Mouse (Mus musculus) neutrophil, adult 5-6 weeks (primary cell): ENCODE measurements around the gene Tssk1. TPM values are rescaled to one million over a fixed set of nuclear protein-coding genes. Genes with fewer than 3 reads are reported as not detected.

Experiments
- ATAC-seq: fragments of 151-379, 151-347 bp; 2 replicates; pipeline ENCODE4 v1.8.0; 2017; ENCODE audit warnings: mild to moderate bottlenecking, moderate TSS enrichment; ENCODE audit not compliant: insufficient number of reproducible peaks, poor library complexity, low FRiP score, severe bottlenecking; ENCODE audit errors: extremely low read depth
- total RNA-seq: library from RNA; stranded (forward); fragments of 200-1000 nt; gene quantifications from 2 replicates; pipeline ENCODE4 v1.2.3, GENCODE M21; 2017

The Tssk1 gene
- not detected in 2 replicates for total RNA-seq

DNA sequence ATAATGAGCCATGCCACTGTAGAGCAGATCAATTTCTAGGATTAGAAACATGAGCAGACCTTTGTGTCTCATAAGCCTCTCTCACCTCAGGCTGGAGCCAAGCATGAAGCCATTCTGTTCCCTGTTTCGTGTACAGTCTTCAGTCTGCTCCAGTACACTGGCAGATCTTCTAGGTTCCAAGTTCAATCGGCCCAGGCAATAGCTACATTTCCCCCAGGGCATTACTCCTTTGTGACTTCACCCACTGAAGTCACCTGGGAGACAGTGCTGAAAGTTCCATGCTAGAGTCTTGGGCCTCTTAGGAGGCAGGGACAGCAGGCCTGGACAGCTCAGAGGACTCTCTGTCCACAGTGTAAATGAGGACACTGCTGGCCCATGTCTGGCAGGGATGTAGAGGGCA lies at the start of gene Tssk1:
Tssk1 (plus strand) TSS at position 301 of the 400 bp plus-strand sequence.
- ATAC-seq, result no peak

DNA sequence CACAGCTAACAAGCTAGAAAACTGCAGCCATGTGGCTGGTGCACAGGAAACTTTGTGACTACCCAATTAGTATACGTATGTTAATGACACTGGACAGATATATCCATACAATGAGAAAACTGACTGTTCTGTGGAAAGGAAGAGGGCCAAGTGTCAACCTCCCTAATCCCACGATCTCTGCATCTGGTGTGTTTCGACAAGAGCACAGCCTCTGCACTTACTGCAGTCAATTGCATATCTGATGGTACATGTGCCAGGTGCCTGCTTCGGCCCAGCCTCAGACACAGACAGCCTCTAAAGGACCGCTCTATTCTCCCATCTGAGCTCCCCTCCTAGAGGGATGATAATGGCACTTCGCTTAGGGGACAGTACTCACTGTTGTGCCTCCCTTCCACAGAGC lies 45.6 kb upstream of the Tssk1 start:
- ATAC-seq, result no peak

DNA sequence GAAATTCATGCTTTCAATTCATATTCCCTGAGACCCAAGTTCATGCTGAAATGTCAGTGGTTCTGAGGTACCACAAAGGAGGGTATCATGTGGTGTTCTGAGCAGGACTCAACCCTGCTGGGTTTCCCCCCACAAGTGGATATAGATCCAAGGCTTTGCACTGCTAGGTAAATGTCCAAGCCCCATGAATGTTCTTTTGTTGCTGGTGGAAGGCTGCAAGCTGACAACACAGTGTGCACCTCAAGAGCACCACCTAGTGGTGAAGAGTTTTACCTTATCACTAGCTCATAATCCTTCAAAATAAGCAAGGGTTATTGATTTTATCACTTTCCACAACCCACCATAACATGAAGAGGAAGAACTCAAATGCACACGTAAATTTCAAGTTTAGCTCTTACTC lies 45.1 kb upstream of the Tssk1 start:
- ATAC-seq, result no peak

DNA sequence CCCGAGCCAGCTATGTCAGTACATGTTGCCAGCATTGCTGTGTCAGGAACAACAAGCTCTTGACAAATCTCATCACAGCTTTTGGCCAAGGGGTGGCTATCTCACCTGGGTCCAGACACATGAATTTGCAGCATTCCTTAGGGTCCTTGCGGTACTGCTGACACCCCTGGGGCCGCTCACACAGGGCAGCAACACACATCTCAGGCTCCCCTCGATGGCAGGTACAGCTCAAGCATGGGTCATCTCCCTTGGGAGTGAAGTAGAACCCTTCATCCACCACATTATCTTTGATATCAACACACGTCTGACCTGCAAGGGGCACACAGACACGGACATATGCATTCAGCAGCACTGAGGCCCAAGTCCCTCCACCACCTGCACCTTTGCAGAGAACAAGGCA lies 44.5 kb upstream of the Tssk1 start:
- no peak for ATAC-seq

DNA sequence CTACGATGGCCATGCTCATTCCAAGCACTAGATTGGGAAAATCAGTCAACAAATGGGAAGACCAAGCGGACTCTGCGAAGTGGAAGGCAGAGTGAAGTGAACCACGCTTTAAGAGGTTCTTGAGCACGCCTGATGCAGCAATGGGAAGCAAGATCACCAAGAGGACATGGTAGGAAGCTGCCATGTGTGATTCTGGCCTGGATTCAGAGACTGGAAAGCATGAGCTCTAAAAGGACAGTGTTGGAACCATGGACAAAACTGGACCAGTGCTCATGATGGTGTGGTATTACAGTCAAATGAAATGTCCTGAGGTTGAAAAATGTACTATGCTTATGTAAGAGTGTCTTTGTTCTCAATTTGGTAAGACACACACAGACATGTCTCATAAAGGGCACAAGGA lies 42.7 kb upstream of the Tssk1 start:
- ATAC-seq, result no peak

DNA sequence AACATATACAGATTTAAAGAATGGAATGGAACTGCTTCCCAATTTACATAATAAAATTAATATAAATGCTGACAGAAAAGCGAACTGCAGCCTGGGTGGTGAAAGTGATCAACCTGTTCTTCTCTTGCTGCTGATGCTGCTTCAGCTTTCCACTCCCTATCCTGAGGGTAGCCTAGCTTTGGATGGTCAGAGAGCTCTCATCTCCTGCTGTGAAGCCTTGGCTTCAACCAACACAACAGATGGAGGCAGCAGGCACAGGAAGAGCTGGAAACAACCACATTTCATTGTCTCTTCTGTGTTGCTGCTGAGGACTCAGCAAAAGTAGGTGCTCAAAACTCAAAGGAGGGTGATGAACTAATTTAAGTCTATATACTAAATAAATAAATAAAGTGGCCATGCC lies 42.2 kb upstream of the Tssk1 start:
- ATAC-seq, result no peak

DNA sequence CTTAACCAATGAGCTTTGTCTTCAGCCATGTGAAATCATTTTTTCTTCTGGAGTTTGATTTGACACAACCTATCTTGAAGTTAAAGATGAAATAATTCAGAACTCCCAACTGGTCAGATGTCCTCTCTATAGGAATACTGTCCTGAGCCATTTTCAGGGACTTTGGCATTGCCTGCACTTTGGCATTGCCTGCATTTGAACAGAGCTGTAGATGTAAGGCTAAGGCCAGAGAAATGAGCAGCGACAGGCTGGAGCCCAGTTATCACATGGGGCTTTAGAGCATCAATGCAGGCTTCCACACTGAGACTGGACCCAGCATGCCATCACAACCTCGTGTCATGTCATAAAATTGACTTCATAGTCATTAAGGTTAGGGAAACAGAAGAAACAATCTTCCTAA lies 40.8 kb upstream of the Tssk1 start:
- ATAC-seq, result no peak

DNA sequence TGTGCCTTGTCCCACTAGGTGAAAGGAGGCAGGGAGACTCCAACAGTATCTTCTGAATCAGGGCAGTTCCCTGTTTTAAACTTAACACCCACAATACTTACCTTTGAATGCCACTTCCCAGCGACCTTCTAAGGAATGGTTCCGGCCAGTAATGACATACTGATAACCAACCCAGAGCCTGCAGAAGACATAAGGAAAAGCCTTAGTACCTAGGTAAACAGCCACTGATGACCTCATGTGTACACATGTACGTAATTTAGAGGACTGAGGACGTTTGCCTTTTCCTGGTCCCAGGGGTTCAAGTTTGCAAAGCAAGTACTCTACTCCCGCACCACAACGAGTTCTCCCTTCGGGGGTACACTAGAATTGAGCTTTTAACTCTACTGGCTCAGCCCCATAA lies 36.9 kb upstream of the Tssk1 start:
- no peak for ATAC-seq

DNA sequence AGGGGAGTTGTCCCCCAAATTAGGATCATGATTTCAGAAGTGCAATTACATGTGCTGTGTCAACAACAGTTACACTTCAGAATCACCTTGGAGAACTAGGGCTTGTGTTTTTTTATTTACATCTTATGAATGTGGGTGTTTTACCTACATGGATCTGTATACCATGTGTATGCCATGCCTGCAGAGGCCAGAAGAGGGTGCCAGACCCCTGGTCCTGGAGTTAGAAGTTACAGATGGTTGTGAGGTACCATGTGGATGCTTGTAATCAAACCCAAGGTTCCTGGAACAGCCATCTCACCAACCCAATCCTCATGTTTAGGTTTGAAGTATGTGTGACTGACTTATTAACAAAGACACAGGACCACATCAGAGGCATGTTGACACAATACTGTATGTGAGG lies 35.4 kb upstream of the Tssk1 start:
- no peak for ATAC-seq

DNA sequence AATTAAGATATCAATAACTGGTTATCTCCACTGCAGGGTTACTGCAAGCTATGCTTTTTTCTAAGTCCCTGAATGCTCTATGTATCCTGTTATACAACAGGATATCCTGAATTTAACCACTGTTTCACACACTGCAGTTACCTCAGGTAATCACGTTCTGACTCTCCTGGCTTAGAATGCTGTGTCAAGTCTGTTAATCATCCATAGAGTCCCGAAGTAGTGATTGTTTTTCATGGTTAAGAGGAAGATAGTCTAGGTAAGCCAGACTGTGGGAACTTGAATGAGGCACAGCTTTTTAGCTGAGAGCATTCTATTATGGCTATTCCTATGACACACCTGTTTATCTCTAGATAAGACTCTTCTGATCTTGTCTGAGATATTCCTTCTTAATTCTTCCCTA lies 28.7 kb upstream of the Tssk1 start:
- no peak for ATAC-seq

DNA sequence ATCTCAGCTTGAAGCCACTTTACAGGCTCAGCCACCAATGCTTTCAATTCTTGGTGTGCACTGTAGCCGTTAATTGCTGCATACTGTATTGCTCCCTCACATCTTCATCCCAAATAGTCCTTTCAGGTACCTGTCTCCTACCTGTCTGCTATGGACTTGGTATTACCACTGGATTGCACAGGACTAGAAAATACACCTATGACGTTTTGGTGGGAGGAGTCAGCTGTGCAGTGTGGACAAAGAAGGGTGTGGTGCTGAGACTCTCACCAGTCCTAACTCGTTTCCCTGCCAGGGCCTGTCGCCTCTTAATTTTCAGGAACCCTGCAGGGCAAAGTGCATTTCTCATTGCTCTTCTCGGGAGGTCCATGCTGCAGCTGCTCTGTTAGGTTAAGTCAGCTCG lies 28.3 kb upstream of the Tssk1 start:
- ATAC-seq, result no peak

DNA sequence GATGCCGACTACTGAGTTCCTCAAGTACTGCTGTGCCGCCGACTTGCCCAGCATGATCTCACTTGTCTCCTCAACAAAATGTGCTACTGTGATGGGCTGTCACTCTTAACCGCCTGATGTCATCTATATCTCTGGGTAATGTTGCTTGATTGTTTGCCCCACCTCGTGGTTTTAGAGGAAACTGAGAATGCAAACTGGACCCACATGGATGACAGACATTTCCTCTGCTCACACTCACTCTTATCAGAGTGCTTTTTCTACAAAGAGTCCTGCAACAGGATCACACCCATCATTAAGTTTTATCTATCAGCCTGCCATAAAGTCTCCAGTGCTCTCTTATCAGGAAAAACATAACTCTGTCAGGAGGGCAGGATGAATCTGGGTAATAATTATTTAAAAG lies 22.8 kb upstream of the Tssk1 start:
- ATAC-seq, result no peak

DNA sequence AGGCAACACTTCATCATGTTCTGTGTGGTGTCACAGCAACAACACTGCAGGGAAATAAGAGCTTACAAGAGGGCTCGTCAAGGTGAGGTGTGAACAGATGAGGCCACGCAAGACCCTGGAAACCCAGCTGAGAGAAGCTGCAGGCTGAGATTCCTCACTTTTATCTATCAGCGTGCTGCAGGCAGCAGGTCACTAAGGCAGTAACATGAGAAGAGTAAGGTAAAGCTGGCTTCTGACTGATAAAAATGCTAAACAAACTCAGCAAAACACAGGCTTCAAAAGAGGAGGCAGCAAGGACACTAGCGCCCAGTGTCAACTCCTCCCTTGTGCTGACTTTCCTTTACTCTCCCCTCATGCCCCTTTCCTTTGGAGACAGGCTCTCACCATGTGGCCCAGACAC lies 21.0 kb upstream of the Tssk1 start:
- no peak for ATAC-seq

DNA sequence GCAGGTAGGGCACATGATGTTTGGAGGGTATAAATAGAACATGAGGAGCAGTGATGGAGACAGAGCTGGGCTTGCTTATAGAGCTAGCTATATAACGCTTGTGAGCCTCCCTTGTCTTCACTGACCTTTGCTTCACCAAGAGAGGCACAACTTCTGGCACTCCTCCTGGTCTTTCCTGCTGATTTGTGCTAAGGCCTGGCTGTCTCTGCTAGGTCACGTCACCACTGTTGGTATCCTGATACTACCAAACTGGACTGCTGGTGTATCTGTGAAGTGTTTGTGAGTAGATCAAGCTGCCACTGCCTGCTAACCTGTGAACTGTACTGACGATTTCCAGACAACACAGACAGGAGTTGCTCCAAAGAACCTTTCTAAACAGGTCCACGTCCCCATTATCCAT lies 18.8 kb upstream of the Tssk1 start:
- no peak for ATAC-seq

DNA sequence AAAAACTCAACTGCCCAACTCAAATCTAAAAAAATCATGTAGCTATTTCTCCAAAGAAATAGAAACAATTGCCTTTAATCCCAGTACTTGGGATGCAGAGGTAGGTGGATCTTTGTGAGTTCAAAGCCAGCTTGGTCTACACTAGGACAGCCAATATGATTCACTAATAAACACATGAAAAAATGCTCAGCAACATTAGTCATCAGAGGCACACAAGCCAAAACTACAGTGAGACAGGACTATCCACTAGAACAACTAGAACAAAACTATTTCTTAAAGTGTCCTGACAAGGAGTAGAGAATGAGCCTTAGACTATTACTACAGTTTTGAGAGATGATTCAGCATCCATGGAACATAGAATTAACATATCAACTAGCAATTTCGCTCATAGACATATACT lies 17.9 kb upstream of the Tssk1 start:
- no peak for ATAC-seq

DNA sequence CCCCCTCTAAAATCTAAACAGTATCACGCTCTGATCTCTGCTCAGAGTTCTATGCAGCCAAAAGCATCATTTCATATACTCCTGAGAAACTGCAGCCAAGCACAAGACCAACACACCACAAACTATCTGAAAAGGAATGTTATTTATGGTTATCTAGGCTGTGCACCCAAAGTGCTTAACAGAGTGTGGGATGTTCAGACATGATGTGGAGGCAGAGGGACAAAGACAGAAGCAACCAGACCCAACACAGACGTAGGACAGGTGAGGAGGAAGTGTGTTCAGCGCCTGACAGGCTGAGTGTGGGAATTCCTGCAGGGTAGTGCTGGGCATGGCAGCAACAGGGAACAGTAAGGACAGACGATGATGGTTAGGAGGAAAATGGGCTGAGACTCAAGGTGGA lies 14.5 kb upstream of the Tssk1 start:
- no peak for ATAC-seq

DNA sequence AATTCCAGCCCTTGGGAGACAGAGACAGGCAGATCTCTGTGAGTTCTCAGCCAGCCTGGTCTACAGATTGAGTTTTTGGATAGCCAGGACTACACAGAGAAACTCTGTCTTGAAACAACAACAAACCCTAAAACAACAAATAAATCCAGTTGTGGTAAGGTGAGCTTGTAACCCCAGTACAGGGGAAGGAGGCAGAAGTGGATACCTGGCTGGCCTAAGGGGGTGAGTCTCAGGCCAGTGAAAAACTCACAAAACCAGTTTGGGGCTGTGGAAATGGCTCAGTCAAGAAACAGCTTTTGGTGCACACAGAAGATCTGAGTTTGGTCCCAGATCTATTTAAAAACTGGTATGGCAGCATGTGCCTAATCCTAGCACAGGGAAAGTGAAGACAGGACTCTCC lies 11.8 kb upstream of the Tssk1 start:
- no peak for ATAC-seq

DNA sequence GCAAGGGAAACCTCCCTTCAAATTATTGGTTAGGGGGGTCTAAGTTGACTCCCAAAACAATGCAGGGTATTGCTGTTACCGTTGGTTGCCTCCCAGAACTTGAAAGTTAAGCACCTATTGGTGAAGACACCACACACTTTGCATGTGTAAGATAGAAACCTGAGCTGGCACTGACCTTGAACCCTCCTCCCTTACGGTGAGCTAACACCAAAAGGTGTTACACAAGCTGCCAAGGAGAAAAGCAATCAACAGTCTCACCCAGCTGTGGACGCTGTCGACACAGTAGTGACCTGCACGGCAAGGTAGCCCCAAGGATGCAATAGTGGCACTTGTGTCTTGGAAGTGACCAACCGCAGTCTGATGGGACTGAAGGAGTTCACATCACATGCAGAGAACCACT lies 9.9 kb upstream of the Tssk1 start:
- ATAC-seq, result no peak

DNA sequence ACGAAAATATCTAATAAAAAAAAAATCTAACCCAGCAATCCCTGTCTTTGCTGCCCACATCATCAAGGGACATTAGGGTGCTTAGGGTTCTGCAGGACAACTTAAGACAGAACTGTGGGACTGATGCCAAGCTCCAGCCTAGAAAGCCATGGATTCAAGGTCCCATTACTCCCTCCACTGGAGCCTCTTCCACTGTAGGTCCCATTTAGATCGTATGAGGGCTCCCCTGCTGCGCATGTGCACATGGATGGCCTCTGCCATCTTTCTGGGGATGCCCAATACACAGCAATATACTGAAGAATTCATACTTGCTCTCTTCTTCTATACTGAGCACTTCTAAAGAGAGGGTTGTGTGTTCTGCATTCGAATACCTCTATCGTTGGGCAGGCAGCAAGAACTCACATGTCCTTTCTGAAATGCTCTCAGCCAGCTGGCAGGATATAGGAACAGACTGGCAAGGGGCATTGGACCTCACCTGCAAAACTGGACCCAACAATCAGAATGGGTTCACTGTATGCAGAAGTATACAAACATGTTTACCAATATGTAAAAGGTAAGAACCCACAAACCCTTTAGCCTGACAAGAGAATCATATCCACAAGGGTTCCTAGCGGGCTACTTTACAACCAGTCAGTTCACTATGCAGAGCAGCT lies 4.2 kb upstream of the Tssk1 start:
- ATAC-seq, result no peak

DNA sequence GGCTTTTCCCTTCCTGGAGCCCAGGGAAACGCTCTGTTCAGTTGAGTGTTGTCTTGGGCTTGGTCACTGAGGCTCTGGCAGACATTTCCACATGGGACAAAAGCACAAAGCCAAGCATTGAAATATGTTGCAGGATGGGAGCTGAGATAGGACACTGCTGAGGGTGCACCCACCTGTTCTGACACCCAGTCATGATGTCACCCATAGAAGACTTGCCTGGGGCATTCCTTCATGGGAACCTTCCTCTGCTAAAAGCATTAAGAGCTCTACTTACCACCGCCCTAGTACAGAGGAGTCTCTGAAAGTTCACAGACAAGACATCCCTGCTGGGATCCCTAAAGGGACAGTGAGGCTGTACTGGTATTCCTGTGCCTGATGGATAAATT lies 3.7 kb upstream of the Tssk1 start:
- ATAC-seq, result no peak

DNA sequence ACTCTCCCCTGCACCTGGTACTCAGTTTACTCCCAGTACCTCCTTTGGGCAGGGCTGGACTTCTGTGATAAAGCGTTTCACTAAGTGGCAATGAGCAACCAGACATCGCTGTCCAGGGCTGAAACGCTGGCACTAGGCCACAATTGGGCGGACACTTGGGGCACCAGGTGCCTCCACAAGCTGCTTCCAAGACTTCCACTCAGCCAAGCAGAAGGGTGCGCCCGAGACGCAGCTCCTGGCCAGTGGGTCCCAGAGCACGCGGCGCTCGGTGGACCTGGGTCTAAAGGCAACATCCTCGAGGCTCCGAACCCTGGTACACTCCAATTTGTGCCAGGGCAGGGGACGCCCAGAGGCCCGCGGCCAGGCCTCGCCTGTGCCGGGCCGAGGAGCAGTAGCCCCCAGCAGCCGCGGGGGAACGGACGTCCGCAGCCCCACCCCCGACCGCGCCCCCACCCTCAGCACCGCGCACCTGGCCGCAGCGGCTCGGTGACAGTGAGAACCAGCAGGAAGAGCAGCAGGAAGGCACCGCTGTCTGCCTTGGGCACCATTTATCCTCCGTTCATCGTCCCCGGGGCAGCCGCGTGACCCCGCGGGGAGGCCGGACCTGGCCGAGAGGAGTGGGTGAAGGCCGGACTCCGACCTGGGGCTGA lies 3.0 kb upstream of the Tssk1 start:
- no peak for ATAC-seq
